Mouse (Mus musculus) midbrain, embryonic 10.5 days (tissue): ENCODE results near the gene Slc48a1. TPM values are rescaled to one million over a fixed set of nuclear protein-coding genes. Genes with fewer than 3 reads are reported as not detected.

Source experiments
- DNase-seq: peaks from one replicate; pipeline ENCODE4 v3.0.0-alpha.2; 2017; ENCODE audit warnings: low spot score
- H3K27ac ChIP-seq: fragments of 300-500 bp; sonication (generic); replicated peaks from 2 replicates; pipeline ENCODE4 v1.5.1; 2016; ENCODE audit warnings: mild to moderate bottlenecking
- H3K27me3 ChIP-seq: fragments of 300-500 bp; sonication (generic); 2 replicates; pipeline ENCODE4 v1.6.1; 2016; ENCODE audit warnings: low read depth, mild to moderate bottlenecking; ENCODE audit not compliant: poor library complexity, severe bottlenecking
- H3K36me3 ChIP-seq: fragments of 300-500 bp; sonication (generic); 2 replicates; pipeline ENCODE4 v1.6.1; 2016; ENCODE audit warnings: mild to moderate bottlenecking, moderate library complexity
- H3K4me1 ChIP-seq: fragments of 300-500 bp; sonication (generic); 2 replicates; pipeline ENCODE4 v1.6.1; 2016
- H3K4me3 ChIP-seq: fragments of 300-500 bp; sonication (generic); 2 replicates; pipeline ENCODE4 v1.5.1; 2016; ENCODE audit warnings: mild to moderate bottlenecking, moderate library complexity
- H3K9me3 ChIP-seq: fragments of 300-500 bp; sonication (generic); replicated peaks from 2 replicates; pipeline ENCODE4 v1.6.1; 2016; ENCODE audit warnings: mild to moderate bottlenecking
- WGBS: fragments of 180-500 bp; shearing (Covaris S2); methylation state at CpG from one replicate; pipeline ENCODE4 v1.1.7; 2016; 5-methylcytosine and 5-hydroxymethylcytosine counted together
- polyA plus RNA-seq: library from polyadenylated mRNA; unstranded; fragments of >200 nt; fragmentation: Nextera tagmentation; extraction: Ambion mirVana; gene quantifications from 2 replicates; pipeline ENCODE4 v1.2.1, GENCODE M21; 2016

Gene Slc48a1
- polyA plus RNA-seq, 1 experiment from 2014 or later, result 30.5 TPM

DNA sequence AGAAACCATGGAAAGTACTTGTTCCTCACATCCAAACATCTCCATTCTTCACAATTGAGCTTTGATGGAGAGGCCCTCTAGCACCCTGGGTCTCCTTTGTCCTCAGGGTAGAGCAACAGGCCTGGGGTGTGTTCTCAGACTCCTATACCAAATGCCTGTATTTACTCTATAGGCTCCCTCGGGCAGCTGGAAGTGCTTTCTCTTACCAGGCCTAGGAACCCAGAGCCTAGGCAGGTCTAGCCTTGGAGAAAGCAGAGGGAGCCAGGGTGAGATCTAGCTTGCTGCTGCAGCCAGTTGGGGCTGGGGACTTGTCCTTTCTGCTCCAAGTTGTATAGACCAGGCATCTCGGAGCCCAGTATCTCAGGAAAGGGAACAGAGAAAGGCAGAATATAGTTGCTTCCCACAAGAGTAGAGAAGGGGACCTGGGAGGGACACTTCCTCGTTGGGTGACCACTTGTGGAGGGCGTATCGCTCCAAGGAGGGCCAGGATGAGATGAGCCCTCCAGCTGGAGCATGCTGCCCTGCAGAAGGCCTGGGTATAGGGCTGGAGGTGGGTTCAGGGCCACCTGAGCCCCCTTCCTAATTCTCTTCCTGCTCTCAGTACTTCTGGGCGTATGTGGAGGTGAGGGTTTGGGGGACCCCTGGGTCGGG lies 9.0 kb downstream of the Slc48a1 start:
- DNase-seq, result no peak
- Histone ChIP-seq H3K27ac (0 out of 2 replicates have a peak overlapping the region, but pooled peaks have one; percentile 23), H3K27me3 (peaks cover 20% of the 10 kb centered on the region), H3K36me3 (peaks cover 18% of the 10 kb centered on the region), H3K4me3 (no peak overlapping the region), H3K4me1 (peaks cover 38% of the 10 kb centered on the region), H3K9me3 (no peaks in the 10 kb centered on the region)
- WGBS, result 85% methylated on average over 7 of the region's 7 CpGs

DNA sequence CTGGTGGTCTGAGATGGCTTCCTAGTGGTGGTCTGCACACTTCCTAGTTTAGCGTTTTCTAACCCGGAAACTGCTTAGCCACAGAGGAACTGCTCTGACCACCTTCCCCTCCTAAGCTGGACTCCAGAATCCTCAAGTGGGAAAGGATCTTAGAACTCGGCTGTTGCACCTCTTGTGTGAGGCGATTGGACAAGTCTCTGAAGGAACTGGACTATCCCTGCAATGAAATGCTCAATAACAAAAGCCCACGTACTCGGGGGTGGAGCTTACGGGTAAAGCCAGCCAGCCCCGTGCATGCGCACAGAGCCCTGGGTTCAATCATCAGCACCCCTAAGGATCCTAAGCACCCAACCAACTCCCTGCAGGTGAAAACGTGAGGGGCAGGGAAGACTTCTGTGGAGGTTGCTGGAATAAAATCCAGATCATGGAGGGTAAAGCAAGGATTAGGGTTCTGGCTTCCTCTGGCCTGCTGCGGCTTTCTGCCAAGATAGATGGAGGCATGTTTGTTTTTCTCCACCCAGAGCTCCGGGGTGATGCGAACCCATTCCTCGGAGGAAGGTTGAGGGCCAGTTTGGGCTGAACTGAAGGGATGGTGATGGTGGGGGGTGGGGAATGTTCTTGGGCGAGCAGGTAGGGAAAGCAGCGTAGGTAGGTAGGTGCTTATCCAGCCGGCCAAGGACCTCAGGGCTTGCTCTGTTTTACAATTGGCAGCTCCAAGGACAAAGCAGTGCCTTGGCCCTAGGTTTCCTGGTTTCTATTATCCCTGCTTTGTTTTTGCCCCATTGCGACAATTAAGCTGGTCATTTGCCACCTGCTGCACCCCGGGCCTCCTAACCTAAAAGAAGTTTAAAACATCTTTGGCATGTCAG lies 9.7 kb downstream of the Slc48a1 start:
- H3K27ac ChIP-seq, result no peak overlapping the region
- DNase-seq, result no peak
- WGBS, result 79% methylated on average over 19 of the region's 19 CpGs

DNA sequence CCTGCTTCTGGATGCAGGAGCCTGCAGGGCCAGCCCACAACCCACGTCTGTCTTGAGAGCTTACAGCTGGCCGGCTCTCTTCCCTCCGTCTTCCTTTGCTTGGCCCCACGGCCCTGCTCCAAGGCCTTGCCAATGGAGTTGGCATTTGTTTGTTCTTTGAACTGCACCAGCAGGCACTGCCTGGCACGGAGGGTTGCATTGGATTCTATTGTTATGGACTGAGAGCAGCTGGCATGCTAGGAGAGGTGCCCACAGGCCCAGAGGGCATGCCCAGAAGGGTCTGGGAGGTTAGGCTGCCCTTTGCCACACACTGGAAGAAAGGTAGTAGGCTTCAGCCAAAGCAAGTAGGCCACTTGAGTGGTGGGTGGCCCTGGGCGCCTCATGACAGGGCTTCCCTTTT lies 10.5 kb downstream of the Slc48a1 start:
- no peak overlapping the region for H3K4me3 ChIP-seq
- peaks cover 6% of the 10 kb centered on the region; the same call in 1 of the 2 replicates for H3K27me3 ChIP-seq
- peaks cover 30% of the 10 kb centered on the region for H3K4me1 ChIP-seq
- H3K27ac ChIP-seq, result no peak overlapping the region
- WGBS, result 78% methylated on average over 6 of the region's 6 CpGs
- H3K36me3 ChIP-seq, result peaks cover 34% of the 10 kb centered on the region
- DNase-seq, result no peak
- no peaks in the 10 kb centered on the region for H3K9me3 ChIP-seq

More for the DNA sequence above, 9.7 kb downstream of the Slc48a1 start:
- H3K9me3 ChIP-seq, result no peaks in the 10 kb centered on the region
- H3K4me1 ChIP-seq, result peaks cover 31% of the 10 kb centered on the region
- no peak overlapping the region for H3K4me3 ChIP-seq
- peaks cover 13% of the 10 kb centered on the region for H3K27me3 ChIP-seq
- H3K36me3 ChIP-seq, result peaks cover 26% of the 10 kb centered on the region

DNA sequence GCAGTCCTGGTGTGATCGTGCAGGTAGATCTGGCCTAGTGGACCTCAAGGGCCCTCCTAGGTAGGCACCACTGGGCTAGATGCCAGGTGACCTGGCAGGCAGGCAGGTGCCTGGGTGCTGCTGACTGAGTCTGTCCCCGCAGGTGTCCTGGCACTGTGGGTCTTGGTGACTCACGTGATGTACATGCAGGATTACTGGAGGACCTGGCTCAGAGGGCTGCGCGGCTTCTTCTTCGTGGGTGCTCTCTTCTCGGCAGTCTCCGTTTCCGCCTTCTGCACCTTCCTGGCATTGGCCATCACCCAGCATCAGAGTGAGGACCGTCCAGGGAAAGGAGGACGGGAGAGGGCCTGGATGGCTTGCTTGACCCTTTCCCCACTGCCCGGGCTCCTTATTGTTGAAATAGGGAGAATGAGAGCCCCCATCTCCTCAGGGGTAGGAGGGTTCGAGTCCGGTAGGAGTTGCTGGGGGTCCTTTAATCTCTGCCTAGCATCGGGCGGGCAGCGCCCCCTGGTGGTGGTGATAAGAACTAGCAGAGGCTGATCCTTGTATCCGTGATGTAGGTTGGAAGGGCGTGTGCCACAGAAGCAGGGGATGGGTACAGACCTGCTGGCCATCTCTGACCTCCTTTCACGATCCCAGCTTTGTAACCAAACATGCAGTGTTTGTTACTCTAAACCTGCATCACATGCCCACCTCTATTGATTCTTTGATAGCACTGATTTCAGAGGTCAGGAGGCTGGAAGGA lies 11.6 kb downstream of the Slc48a1 start:
- Histone ChIP-seq H3K9me3 (no peaks in the 10 kb centered on the region), H3K36me3 (peaks cover 45% of the 10 kb centered on the region), H3K27me3 (peaks cover 6% of the 10 kb centered on the region; the same call in 1 of the 2 replicates), H3K4me3 (no peak overlapping the region), H3K4me1 (peaks cover 21% of the 10 kb centered on the region), H3K27ac (no peak overlapping the region)
- WGBS, result 56% methylated on average over 20 of the region's 20 CpGs
- DNase-seq, result peak; percentile 51

DNA sequence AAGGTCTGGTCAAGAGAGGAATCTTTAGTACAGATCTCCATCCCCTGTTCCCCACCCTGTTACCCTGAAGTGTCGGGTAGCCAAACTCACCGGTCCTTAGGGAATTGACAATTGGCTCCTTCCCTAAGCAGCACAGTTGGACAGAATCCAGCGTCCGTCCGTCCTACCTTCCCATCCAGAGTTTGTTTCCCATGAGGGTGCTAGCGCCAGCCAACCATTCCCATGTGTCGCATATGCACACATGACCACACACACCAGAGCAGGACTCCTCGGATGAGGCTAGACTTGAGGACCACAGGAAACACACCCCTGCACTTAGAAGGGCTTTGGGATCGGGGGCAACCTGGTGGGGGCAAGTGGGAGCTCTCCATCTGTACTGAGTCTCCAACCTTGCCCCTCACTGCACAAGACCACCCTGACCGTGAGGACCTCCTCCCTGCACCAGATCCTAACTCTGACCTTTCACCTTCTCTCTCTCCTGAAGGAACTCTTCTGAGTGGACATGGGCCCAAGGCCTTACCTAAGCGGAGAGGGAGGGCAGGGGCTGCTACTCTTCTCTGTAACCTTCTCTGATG lies 12.9 kb downstream of the Slc48a1 start:
- Histone ChIP-seq H3K27ac (no peak overlapping the region), H3K4me1 (peaks cover 16% of the 10 kb centered on the region; the same call in 1 of the 2 replicates), H3K36me3 (peaks cover 58% of the 10 kb centered on the region), H3K4me3 (no peak overlapping the region), H3K9me3 (no peaks in the 10 kb centered on the region), H3K27me3 (no peaks in the 10 kb centered on the region)
- DNase-seq, result no peak
- 93% methylated on average over 11 of the region's 11 CpGs for WGBS

DNA sequence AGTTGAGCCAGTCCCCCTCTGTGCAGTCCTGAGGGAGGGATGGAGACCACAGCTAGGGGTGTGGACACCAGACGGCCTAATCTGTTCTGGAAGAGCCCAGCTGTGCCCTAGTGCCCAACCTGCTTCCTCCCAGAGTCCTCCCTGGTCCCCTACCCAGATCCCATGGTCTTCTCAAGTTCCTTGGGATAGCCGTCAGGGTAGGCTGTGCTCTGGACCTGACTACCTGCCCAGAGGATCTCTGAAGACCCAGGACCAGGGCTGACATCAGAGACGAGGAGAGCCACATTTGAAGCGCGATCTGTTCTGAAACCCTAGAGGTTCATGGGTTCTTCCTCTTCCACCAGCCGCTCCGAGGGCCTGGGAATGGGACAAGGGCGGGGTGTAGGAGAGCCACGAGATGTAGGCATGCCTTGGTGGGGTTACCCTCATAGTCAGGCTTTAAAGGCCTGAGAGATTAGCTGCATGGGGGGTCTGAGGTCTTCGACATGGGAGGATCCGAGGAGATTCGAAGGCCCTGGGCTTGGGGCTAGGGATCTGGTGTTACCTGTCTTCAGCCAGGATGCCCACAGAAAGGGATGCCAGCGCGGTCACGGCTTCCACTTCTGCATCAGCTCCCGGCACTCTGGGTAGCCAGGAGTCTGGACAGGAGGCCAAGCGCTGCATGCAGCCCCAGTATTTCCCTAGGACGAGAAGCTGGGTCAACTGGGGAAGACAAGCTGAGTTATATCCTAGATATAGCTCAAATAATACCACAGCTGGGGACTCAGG lies 15.2 kb downstream of the Slc48a1 start:
- Histone ChIP-seq H3K36me3 (peaks cover 79% of the 10 kb centered on the region), H3K4me1 (peaks cover 20% of the 10 kb centered on the region), H3K4me3 (no peak overlapping the region), H3K9me3 (no peaks in the 10 kb centered on the region), H3K27me3 (no peaks in the 10 kb centered on the region), H3K27ac (no peak overlapping the region)
- 92% methylated on average over 18 of the region's 18 CpGs for WGBS
- DNase-seq, result no peak

DNA sequence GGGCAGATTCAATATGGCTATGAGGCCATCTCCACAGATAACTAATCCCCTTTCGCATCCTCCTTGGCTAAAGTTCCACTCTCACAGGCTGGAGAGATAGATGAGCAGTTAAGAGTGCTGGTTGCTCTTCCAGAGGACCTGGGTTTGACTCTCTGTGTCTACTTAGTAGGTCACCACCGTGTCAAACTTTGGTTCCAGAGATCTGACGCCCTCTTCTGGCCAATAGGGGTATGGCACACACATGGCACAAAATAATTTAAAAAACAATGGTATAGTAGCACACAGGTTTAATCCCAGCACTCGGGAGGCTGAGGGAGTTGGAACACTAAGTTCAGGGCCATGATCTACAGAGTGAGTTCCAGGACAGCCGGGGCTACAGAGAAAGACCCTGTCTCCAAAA lies 15.9 kb downstream of the Slc48a1 start:
- WGBS, result 70% methylated on average over 5 of the region's 5 CpGs
- Histone ChIP-seq H3K36me3 (peaks cover 80% of the 10 kb centered on the region), H3K27me3 (no peaks in the 10 kb centered on the region), H3K27ac (no peak overlapping the region), H3K4me3 (no peak overlapping the region), H3K9me3 (no peaks in the 10 kb centered on the region), H3K4me1 (peaks cover 23% of the 10 kb centered on the region)
- DNase-seq, result no peak

DNA sequence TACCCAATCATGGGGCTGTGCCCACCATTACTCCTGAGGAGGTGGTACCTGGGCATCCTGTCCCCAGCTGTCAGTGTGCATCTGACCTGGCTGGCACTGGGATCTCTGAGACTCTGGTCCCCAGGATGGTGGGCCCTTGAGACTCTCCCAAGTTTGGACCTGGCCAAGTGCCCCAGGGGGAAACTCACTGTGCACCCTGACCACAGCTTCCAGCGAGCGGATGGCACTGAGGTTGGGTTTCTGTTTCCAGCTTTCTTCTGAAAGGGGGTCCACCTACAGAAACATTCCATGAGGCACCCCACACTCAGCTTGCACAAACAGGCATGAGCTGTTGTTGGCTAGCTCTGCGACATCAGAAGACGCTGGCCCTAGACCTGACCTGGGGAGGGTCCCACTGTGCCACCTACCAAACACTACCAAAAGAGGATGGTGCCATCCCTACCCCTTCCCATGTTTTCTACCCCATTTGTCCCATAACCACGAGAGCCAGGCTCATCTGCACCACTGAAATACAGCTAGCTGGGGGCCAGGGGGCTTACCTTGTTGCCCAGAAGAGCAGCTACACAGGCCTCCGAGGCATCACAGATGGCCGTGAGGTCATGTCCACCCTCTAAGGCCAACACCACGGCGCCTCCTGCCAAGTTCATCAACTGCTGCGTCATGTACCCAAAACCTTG lies 17.4 kb downstream of the Slc48a1 start:
- Histone ChIP-seq H3K27ac (no peak overlapping the region), H3K4me3 (no peak overlapping the region), H3K9me3 (no peaks in the 10 kb centered on the region), H3K36me3 (peaks cover 87% of the 10 kb centered on the region), H3K4me1 (peaks cover 34% of the 10 kb centered on the region), H3K27me3 (no peaks in the 10 kb centered on the region)
- 94% methylated on average over 10 of the region's 10 CpGs for WGBS
- DNase-seq, result no peak

DNA sequence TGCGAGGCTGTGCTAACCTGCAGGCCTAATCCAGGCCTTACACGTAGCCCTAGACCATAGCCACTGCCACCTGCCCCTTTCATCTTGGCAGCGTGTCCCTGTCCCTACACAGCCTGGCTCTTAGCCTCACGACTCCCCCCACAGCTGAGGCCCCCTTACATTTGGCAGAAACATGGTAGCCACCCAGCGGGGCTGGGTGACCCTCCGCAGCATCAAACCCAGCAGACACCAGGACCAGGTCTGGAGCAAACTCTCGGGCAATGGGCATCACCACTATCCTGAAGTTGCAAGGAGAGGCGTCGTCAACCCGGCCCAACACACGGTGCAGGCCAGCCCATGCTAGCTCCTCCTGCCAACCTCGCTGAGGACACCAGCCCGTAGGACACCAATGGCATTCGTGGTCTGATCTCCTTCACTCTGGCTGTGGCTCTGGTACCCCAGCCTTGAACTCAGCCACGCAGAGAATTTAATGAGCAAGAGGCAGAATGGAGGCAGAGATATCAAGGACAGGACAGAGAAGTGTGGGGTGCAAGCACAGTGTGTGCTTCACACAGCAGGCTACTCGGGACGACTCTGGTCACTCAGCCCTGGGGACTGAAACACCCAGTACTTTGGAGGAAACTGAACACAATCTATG lies 18.5 kb downstream of the Slc48a1 start:
- peaks cover 87% of the 10 kb centered on the region for H3K36me3 ChIP-seq
- H3K4me1 ChIP-seq, result peaks cover 43% of the 10 kb centered on the region
- H3K27ac ChIP-seq, result peak overlapping the region; percentile 58
- no peaks in the 10 kb centered on the region; the same call in 1 of the 2 replicates for H3K27me3 ChIP-seq
- DNase-seq, result no peak
- 93% methylated on average over 17 of the region's 17 CpGs for WGBS
- no peaks in the 10 kb centered on the region for H3K9me3 ChIP-seq
- H3K4me3 ChIP-seq, result no peak overlapping the region

DNA sequence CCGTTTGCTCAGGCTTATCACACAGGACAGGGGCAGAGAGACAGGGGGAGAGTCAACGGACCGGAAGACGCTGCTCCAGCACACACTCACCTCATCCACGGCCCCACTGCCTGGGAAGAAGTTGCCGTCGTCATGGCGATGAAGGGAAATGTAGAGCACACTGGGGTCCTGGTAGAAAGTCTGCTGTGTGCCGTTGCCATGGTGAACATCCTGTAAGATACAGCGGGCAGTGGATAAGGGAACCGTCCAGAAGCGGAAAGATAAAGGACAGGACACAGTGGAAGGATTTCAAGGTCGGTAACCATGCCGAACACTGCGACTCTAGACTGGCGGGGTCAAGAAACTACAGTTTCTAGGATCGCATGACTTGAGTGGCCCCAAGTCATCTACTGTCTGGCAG lies 19.8 kb downstream of the Slc48a1 start:
- peaks cover 81% of the 10 kb centered on the region for H3K36me3 ChIP-seq
- 42% methylated on average over 17 of the region's 17 CpGs for WGBS
- no peaks in the 10 kb centered on the region; the same call in 1 of the 2 replicates for H3K27me3 ChIP-seq
- H3K9me3 ChIP-seq, result no peaks in the 10 kb centered on the region
- H3K4me1 ChIP-seq, result peaks cover 56% of the 10 kb centered on the region
- peak; percentile 80 for DNase-seq
- H3K4me3 ChIP-seq, result no peak overlapping the region
- peak overlapping the region; percentile 67 for H3K27ac ChIP-seq

DNA sequence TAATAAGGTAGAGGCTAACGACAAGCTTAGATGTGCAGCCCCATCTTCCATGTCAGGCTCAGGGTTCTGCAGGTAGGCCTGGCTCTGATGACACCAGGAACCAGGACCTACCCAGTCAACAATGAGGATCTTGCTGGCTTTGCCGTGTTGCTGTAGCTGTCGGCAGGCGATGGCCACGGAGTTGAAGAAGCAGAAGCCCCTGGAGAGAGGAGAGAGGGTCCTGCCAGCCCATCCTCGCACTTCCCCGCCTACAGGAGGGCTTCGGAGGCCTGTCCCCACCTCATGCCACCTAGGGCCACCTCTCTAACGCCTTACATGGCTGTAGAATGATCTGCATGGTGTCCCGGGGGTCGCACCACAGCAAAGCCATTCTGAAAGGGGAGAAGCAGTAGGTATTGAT lies 21.1 kb downstream of the Slc48a1 start:
- 84% methylated on average over 11 of the region's 11 CpGs for WGBS
- Histone ChIP-seq H3K4me1 (peaks cover 56% of the 10 kb centered on the region), H3K36me3 (peaks cover 74% of the 10 kb centered on the region), H3K27me3 (no peaks in the 10 kb centered on the region; the same call in 1 of the 2 replicates), H3K9me3 (no peaks in the 10 kb centered on the region), H3K4me3 (no peak overlapping the region), H3K27ac (peak overlapping the region; percentile 55)
- no peak for DNase-seq
